Mouse (Mus musculus): ENCODE measurements around the gene Nudt22. TPM values are rescaled to one million over a fixed set of nuclear protein-coding genes. Genes with fewer than 3 reads are reported as not detected.

Nudt22 gene
- polyA plus RNA-seq (2012; rRNA removed): 59.3 and 68.1 TPM in 2 replicates

DNA sequence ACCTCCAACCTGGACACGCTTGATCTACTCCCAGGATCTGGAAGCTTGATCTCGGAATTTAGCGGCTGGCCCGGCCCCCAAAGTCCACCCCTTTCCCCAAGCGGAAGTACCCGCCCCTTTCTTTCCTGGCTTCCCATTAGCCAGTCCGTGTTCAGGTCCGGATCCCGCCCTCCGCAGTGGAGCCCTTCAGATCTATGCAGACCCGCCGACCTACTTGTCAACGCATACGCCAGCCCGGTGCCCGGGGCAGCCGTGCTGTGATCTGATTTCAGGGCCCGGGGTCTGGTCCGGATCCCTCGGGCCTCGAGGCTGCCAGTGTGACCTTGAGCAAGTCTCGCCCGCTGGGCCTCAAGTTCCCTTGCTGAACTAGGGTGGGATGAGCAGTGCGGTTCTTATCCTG lies at the start of gene Nudt22, which contains the start of gene Trpt1:
Gene Nudt22, minus strand, starts transcription at position 112 of the 400 bp plus-strand sequence.
Gene Trpt1, plus strand, starts transcription at position 126 of the 400 bp plus-strand sequence.
- peak; percentile 86 for DNase-seq (ENCODE audit: low read depth, low spot score)
- under 1% methylated on average over 24 of the region's 24 CpGs for WGBS

DNA sequence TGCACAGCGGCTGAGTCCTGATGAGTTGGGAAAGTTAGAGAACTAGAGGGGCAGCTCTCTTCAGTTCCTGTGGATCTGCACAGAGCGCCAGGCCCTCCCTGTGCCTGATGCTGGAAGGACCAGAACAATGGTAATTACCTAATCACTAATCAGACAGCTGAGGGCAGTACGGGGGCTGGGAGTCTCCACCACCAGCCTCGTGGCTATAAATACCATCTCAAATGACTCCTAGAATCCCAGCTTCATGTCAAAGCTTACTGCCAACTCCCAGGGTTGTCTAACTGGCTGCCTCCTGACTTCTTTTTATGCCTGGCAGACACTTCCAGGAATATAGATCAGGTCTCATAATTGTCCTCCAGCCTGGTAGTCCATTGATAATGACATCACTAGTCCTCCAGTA lies 48.8 kb upstream of the Nudt22 start:
- 59% methylated on average over 4 of the region's 4 CpGs for WGBS
- no peak for DNase-seq (ENCODE audit: low read depth, low spot score)

DNA sequence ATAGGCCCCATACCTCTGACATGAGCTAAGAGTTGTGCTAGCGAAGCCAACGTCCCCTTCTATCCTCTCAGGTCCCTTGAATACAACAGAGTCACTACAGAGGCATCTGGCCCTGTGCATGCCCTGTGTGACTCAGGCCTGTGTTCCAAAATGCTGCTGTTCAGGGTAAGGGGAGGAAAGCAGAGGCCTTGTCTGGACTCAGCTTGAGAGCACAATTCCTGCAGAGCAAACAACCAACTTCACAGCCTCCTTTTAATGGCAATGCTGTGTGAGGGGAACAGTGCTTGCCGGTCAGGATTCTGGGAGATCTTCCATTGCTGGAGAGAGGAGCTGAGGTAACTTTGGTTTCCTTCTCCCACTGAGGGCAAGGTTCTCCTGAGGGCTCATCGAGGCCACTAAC lies 48.4 kb upstream of the Nudt22 start:
- no peak for DNase-seq (ENCODE audit: low read depth, low spot score)
- WGBS: 58% methylated on average over 4 of the region's 4 CpGs

DNA sequence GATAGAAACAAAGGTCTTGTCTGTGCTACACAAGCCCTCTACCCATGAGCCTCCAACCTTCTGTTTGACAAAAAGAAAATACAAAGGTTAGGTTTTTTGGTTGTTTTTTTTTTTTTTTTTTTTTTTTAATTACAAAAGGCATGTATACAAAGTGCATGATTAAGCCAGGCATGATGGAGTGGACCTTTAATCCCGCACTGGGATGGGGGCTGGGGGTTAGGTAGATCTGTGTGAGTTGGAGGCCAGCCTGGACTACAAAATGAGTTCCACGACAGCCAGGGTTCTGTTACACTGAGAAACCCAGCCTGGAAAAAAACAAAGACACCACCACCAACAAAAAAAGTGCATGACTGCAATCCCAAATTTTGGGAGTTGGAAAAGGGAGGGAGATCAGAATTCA lies 45.3 kb upstream of the Nudt22 start:
- 91% methylated on average over 2 of the region's 2 CpGs for WGBS
- DNase-seq (ENCODE audit: low read depth, low spot score): no peak

DNA sequence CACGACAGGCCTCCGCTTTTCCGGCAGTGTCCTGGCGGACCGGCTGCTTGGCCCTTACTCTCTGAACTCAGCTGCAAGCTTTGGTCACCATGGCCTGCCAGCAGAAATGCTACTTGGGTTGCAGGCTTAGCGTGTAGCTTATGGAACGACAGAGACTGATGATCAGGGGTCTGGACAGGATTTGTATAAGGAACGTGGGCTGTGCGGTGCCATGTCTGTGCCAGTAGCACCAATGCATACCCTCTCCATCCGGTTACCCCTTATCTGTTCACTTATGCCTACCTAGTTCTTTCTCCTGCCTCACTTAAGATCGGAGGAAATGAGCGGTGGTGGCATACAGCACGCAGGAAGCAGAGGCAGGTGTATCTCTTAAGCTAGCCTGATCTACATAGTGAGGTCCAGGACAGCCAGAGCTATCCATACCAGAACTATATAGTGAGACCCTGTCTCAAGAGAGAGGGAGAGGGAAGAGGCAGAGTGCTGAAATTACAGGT lies 44.8 kb upstream of the Nudt22 start:
- WGBS: 20% methylated on average over 13 of the region's 13 CpGs

DNA sequence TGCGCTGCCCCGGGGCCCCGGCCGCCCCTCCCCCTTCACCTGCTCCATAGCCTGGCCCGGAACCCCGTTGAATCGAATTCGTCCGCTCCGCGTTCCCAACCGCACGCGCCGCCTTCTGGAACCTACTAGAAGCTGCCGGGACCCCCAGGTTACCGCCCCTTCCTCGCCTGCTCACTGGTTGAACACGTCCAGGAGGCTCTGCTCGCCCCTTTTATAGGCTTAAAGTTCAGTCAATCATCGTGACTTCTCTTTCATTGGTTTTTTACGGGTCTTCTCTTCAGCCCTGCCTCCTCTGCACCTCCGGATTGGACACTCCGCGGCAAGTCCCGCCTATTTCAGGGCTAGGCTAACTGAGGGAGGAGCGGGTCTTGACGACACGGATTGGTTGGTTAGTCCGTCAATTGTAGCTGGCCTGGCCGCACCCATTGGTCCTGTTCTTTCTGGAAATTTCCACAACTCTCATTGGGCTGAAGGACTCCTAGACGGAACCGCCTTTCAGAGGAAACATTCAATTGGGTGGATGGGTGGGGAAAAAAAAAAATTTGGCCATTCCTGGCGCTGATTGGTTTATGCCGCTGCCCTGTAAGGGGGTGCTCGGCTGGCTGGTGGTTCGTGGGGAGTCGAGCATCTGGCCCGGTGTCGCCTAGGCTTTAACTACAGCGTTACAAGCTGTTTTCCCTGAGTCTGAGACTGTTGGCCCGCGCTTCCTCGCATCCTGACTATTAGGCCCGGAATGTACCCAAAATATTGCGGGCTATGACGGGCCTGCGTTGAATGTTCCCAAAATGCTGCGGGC lies 44.1 kb upstream of the Nudt22 start, which contains the start of gene Stip1:
Gene Stip1, minus strand, starts transcription at position 127 of the 796 bp plus-strand sequence.
- 2% methylated on average over 49 of the region's 49 CpGs for WGBS

More for the DNA sequence above, 44.8 kb upstream of the Nudt22 start:
- no peak for DNase-seq (ENCODE audit: low read depth, low spot score)

DNA sequence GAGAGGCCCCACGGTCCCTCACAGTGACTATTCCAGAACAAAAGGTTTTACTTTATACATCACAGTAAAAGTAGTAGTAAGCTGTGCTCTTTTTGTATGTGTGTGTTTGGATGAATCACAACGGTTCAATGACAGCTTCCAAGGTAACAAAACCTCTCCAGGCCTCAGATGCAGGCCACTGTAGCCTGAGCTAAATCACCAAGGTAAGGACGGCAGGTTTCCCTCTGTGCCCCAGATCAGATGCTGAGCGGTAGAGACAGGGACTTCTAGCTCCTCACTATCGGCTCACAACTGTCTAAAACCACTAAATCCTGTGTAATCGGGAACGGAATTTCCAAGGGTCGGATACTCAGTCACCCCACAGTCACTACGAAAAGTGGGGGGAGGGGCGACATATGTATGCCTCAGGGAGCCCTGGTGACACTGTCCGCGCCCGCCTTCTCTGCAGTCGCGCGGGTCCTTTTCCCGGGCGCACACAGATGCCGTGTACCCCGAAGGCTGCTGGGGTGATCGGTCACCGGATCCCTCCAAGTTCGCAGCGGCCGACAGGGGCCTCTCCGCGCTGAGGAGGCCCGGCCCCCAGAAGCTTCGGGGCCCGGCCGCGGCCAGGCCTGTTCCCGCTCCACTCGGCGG lies 43.3 kb upstream of the Nudt22 start:
- DNase-seq (ENCODE audit: low read depth, low spot score): no peak
- under 1% methylated on average over 35 of the region's 35 CpGs for WGBS

More for the DNA sequence above, 44.1 kb upstream of the Nudt22 start, which contains the start of gene Stip1:
- peak; percentile 100 for DNase-seq (ENCODE audit: low read depth, low spot score)

DNA sequence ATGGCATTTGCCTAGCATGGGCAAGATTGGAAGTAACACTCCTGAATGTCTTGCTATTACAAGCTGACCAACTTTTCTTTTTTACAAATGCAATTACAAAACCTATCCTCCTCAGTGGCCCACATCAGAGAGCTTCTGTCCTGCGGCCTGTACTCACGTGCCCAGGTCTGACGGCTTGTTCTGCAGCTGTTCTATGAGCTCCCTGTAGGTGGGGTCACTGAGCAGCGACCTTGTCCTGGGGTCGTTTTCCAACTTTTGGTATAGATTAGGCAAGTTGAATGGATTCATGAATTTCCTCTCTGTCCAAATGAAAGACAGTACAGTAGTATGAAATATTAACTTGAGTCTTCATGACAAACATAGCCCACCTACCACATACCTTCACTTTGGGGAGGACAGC lies 38.1 kb upstream of the Nudt22 start:
- no peak for DNase-seq (ENCODE audit: low read depth, low spot score)
- 92% methylated on average over 5 of the region's 5 CpGs for WGBS

DNA sequence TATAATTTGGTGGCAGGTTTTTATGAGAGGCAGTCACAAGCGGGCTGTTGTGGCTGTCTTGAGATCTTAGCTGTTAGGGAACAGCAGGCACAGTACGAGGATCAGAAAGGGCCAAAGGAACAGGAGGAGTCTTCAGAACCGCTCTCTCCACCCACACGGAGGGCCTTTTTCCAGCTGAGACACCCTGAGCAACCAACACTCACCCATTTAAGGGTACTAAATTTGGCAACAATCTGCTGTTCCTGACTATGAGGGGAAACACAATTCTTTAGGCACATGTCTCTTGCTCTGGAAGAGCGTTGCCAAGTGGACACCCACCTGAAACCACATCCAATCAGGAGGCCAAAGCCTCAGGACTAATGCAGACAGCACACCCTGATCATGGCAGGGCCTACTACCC lies 33.6 kb upstream of the Nudt22 start:
- no peak for DNase-seq (ENCODE audit: low read depth, low spot score)
- WGBS: 92% methylated on average over 5 of the region's 5 CpGs

DNA sequence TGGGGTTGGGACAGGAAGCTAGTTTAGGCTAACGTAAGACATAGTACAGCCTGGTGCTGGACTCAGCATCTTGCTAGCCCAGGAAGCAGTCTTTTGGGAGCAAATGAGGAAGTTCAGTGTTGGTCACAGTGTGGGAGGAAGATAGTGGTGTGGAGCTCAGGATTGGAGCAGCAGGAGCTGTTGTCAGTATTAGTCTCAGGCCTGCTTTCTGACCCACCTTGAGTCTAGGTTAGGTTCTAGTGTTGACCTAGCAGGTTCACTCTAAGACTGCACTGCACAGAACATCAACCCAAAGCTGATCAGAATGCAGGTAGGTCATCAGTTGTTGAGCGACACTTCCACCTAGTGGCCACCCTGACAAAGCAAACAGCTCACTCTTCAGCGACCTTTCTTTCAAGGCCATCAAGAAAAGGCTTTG lies 24.3 kb upstream of the Nudt22 start:
- 36% methylated on average over 3 of the region's 3 CpGs for WGBS
- no peak for DNase-seq (ENCODE audit: low read depth, low spot score)

DNA sequence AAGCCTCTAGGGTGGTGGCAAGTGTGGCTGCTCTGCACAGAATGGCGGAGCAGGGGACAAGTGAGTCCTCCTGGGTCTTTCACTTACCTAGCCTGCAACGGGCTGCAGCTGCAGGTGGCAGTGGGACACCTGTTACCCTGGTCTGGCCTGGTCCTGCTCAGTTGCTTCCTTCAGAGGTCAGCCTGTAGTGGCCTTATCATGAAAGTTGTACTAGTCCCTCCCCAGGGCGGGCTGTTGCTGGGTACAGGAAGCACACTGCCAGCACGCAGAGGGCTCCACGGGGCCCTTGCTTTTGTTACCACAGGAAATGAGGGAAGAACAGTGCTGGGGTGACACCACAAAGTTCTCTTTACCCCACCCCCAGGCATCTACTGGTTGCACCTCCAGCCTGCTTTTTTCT lies 23.3 kb upstream of the Nudt22 start, which contains the start of gene Fermt3:
Gene Fermt3, minus strand, starts transcription at position 279 of the 400 bp plus-strand sequence.
- DNase-seq (ENCODE audit: low read depth, low spot score): no peak
- 70% methylated on average over 5 of the region's 5 CpGs for WGBS

DNA sequence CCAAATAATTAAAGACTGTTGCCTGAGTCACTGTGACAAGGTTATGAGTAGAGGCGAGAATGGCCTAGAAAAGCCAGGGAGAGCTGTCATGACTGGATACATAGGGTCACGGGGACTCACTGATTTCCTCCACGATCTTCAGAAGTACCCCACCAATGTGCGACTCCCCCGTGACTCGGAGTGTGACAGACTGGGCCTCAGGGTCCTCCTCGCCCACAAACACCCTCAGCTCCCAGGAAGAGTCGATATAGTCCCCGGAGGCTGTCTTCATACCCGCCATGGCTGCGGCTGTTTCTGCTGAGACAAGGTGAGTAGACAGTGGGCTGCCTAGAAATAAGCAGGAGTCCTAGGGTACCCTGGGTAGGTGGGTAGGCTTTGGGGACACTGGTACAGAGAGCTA lies 22.6 kb upstream of the Nudt22 start:
- no peak for DNase-seq (ENCODE audit: low read depth, low spot score)
- WGBS: 87% methylated on average over 11 of the region's 11 CpGs

DNA sequence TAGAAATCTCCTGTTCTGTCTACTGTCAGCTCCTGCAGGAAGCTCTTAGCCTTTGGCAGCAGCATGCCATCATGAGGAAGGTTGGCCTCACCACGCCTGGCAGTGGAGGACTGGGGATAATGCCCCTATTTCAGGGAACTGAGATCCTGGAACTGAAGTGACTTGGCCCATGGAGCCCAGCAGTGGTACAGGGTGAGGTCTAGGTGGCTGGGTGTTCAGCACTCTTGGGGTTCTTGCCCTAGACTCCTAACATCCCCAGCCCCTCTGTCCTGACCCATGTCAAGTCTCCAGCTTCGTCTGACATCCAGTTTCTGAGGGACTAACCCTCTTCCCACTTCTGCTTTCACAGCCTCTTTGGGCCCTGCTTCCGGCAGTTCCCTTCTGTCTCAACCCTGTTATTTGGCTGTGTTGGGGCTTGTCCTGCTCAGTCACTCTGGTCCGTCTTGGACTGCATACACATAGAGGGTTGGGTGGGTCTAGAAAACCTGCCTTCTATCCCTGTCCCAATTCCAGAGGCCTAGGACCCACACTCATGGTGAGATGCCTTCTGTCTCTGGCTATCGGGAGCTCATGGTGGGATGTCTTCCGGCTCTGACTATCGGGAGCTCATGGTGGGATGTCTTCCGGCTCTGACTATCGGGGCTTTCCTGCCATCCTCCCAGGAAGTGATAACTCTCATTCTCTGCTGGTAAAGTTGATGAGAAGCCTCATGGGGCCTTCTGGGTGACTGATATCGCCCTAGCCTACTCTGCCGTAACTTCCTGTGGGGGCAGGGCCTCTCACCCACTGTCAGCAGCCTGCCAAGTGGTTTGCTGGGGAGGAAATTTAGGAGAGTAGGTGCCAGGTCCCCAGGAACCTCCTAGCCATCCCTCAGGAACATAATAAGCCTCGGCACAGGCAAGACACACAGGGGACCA lies 21.9 kb upstream of the Nudt22 start:
- WGBS: 76% methylated on average over 12 of the region's 12 CpGs
- no peak for DNase-seq (ENCODE audit: low read depth, low spot score)

DNA sequence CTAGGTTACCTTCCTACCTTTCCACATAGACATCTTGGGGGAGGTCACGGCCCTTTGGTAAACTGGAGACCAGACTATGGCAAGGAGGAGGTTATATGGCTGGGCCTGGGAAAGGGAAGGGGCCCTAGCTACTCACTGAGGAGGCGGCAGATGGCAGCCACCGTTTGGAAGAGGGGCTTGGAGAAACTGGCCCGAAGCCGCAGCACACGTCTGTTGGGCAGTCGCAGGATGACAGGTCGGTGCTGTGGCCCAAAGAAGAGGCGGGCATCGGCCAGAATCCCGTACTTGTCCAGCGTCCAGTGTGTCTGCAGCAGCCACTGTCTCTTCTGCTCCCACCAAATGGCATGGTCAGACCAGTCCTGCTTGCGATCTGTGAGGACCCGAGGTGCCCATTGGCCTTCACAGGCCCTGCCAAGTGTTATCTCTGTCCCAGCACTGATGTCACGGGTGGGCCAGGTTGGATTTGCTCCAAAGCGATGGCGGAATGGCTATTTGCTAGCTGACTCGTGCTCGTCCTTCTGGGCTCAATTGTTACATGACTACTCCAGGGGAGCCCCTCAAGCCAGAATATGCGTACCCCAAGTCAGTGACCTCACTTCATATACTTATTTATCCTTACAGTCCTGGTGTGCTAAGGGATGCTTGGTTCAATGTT lies 18.7 kb upstream of the Nudt22 start:
- WGBS: 90% methylated on average over 20 of the region's 20 CpGs
- no peak for DNase-seq (ENCODE audit: low read depth, low spot score)

DNA sequence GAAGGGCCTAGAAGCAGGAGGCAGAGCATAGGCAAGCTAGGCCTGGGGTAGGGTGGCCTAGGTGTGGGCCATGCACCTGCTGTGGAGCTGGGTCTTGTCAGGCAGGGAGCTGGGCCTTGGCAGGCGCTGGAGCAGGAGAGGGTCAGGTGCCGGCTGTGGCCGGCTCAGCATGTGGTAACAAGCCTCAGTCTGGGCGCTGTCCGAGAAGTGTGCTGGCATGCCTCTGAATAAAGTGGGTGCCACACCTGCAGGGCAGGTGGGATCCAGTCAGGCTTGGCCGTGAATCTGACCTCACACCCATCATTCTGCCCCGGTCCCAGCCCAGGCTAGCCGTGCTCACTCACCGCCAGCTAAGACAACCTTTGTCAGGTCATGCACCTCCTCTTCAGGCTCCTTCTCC lies 18.1 kb upstream of the Nudt22 start:
- 98% methylated on average over 9 of the region's 9 CpGs for WGBS
- no peak for DNase-seq (ENCODE audit: low read depth, low spot score)

DNA sequence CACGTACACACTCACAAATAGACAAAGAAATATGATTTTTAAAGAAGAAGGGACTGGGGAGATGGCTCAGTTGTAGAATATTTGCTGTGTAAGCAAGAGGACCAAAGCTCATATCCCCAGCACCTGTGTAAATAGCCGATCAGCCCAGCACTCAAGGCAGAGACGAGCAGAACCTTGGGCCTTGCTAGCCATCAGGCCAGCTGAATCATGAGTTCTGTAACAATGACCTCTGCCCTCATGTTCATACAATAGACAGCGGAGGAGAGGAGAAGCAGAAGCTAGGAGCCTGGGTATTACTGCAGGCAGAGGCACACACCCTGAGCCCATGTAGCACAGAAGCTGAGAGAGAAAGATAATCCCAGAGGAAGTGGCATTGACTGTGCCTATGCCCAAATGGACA lies 16.5 kb upstream of the Nudt22 start:
- WGBS: 44% methylated on average over 4 of the region's 4 CpGs

DNA sequence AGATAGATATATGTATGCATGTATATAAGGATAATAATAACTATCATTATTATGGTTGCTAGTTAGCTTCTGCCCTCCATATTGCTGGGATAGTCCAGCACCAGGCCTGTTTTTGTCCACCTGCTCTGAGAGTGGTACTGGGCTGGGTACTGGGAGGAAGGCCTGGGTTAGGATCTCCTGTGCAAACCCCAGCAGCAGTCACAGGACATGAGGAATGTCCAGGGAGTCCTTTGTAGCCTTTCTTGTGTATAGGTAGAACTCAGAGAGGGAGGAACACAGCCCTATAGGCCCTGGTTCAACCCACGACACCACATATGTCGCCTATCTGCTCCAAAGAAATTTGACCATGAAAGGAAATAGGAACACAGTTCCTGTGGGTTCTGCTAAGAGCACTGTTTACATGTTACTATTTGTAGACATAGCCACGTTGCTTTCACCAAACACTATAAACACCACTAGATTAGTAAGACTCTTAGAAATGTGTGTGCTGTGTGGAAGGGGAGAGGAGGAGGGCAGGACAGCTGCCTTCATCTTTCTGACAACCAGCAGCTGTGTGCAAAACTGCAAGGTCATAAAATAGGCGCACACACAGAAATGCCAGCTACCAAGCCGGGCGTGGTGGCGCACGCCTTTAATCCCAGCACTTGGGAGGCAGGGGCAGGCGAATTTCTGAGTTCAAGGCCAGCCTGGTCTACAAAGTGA lies 11.1 kb upstream of the Nudt22 start:
- WGBS: 38% methylated on average over 9 of the region's 9 CpGs
- no peak for DNase-seq (ENCODE audit: low read depth, low spot score)

More for the DNA sequence above, 16.5 kb upstream of the Nudt22 start:
- DNase-seq (ENCODE audit: low read depth, low spot score): no peak

DNA sequence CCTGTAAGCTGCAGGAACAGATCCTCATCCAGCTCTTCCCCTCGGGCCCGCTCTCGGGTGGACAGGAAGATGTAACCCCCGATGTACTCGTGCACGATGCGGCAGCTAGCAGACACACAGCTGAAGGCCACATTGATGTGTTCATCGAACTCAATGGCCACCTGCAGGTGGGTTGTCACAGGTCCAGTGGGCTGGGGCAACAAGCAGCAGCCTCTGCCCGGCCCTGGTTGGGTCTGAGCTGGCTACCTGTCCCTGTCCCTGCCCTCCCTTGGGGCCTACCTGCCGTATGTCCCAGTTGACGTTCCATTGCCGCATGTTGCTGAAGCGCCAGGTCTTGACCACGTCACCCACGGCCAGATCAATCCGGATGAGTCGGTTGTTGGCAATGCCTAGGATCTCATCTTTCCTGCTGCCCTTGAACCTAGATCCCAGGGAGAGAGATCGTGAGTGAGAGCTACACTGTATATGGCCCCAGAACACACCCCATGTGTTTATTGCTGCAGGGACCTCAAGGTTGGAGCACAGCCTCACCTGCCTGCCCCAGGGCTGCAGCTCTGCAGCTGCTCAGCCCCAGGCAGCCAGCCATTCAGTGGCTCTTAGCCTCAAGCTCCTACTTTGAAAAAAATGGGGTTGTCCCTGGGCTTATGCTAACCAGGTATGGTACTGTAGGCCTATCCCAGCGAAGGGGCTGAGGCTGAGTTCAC lies 3.6 kb upstream of the Nudt22 start:
- WGBS: 58% methylated on average over 19 of the region's 19 CpGs
- DNase-seq (ENCODE audit: low read depth, low spot score): no peak
